Mouse (Mus musculus): Measurements from ENCODE around the gene Gm595.

The Gm595 gene

DNA sequence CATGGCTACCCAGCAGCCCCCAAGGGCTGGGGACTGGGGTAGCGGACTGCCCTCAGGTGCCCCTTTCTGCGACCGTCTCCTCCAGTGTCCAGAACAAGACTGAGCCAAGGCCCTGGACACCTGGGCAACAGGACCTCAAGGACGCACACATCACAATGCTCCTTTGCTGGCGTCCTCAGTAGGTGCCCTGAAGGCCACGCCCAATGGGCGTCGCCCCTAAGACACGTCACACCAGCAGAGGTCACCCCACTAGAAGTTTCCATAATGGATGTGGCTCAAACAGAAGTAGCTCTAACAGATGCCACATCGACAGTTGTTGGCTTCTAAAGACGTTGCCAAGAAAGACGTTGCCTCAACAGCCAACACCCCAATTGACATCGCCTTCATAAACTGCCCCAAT is at the start of gene Gm595:
Gm595 (minus strand) TSS at position 101 of the 400 bp plus-strand sequence.
- no peak for DNase-seq (ENCODE audit: low spot score)

DNA sequence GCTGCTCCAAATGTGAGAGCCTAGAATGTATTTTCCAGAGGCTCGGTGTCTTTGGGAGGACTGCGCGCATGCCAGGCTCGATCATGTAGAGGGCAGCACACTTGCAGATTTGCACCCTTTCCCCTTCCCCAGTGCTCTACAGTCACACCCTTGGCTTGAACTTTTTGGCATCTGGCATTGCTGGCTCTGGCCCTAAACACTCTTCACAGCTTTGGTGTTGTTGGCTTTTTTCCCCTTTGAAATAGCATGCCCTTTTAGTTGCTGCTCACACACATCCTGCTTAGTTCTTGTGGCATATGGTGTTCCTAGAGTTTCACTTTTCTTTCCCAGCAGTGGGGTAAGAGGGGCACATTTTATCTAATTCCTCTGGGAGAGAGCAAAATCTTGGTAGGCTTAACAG is 30.9 kb upstream of the Gm595 start:
- no peak for DNase-seq (ENCODE audit: low spot score)

DNA sequence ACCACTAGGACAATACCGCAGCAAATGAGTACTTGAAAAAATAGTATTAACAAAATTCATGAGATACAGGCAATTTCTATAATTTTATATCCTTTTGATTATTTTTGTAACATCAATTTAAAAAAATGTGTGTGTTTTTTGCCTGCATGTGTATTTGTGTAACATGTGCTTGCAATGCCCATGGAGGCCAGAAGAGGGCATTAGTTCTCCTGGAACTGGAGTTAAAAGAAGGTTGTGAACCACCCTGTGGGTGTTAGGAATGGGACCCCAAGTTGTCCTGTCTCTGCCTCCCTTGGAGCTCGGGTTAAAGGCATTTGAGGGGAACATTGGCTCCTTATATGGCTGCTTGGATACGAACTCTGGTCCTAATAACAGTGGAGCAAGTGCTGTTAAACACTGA is 26.2 kb upstream of the Gm595 start:
- DNase-seq (ENCODE audit: low spot score), result no peak

DNA sequence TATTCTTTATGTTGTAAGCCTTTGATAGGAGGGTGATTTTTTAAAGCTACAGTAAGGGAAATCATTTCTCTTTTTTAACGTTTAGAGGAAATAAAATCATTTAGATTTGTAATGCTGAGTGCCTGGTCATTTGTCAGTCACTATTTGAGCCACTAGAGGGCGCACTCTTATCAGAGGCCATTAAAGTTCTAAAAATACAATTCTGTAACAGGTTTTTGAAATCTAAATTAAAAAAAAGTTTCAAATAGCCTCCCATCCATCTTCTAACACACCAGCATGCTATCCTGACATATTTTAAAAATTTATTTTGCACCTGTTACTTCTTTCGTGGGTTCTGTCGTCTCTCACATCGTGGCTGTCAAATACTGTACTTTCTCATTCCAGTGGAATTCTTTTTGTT is 22.0 kb upstream of the Gm595 start:
- peak; percentile 47 for DNase-seq (ENCODE audit: low spot score)

DNA sequence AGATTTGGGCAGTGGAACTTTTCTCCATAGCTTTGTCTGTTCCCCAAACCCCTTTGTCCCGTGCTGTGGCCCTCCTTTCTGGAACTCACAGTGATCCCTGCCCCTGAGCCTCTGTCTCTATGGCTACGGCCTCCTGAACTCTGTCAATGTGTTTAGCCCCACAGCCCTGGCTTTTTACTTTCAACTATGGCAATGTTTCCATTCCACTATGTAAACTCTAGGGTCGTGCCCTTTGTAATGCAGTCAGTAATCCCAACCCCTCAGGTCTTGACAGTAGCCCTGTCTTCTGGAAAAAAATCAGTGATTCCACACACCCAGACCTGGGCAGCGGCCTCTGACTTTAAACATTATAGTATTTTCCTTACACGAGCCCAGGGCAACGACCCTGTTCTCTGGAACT is 19.3 kb upstream of the Gm595 start:
- DNase-seq (ENCODE audit: low spot score), result no peak

DNA sequence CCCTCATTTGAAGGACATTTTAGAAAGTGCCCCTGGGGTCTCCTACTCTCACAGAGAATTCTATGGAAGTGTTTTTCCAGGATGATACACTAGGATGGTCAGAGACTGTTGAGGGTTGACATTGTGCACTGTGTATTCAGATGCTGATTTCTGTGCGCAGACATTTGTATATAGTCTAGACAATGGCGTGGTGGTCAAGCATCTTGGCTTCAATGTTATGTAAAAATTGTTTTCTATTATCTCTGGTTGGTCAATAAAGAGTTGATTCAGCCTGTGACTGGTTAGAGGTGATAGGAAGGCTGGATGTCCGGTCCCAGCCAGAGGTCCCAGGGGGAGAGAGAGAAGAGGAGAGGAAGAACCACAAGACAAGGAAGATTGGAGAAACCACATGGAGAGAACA is 16.4 kb upstream of the Gm595 start:
- DNase-seq (ENCODE audit: low spot score), result no peak

DNA sequence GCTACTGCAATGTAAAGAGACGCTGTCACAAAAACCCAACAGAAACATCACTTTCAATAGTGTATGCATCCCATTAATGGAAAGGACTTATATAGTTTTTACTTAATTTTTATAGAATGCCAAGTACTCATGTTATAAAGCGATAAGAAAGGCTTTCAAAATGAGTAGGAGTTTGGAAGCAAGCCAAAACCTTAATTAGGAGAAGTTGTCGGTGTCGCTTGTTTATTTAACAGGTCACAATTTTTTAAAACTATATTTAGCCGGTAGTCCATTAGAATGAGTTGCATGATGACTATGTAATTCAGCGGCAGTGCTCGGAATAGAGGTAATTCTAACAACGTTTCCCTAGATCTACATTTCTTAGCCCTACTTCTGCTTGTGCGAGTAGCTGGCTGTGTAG is 12.7 kb upstream of the Gm595 start:
- no peak for DNase-seq (ENCODE audit: low spot score)

DNA sequence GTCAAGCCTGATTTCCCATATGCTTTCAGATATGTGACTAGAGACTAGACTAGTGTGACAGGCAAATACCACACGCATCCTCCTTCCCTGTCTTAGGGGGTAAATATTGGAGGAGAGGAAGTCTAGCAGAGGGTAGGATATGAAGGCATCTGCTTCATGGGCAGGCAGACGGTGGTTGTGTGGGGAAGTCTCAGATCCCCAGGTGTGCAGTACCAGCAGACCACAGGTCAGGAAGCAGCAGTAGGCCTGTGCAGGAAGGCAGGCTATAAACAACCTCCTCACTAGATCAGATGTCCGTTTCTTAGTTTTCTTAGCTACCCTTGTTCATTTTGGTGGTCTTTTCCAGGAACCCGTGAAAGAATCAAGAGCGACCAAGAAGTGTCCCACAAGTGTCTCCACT is 7.1 kb upstream of the Gm595 start:
- no peak for DNase-seq (ENCODE audit: low spot score)
